Mouse (Mus musculus) cerebellum, adult 9-11 months (tissue): ENCODE data around the gene Ulk3.

Source experiments
- DNase-seq: peaks from one replicate; pipeline ENCODE4 v3.0.0; 2022

The Ulk3 gene

GRCm38 (mm10) chr9:57574397-57574796, 14.9 kb upstream of the Ulk3 start:
- DNase-seq, result no peak

GRCm38 (mm10) chr9:57575577-57575976, 13.7 kb upstream of the Ulk3 start:
- no peak for DNase-seq

DNA sequence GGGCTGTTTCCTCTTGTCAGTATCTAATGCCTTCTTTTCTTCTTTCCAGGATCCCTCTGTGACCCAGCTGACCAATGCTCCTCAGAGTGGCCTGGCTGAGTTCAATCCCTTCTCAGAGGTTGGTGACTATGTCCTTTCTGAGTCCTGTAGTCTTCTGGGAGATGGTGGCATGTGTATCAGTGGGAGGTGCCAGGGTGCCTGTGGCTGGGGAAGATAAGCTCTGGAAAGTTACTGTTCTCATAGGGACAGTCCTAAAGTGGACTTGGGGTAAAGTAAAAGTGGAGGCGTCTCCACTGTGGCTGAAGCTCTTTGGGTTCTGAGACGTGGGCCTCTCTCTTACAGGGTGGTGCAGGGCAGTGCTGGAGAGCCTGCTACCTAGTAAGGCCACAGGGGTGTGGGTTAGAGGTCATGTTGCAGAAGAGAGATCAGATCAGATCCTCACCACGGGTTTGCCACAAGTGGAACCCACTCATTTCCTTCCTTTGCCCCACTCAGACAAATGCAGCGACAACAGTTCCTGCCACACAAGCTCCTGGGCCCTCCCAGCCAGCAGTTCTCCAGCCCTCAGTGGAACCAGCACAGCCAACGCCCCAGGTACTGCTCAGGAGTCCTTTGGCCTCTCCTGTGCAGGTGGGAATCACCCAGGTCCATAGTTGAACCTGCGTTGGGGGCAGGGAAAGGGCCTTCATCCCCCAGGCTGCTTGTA, 12.0 kb upstream of the Ulk3 start:
- DNase-seq, result no peak

- no peak for DNase-seq
Observed at GRCm38 (mm10) chr9:57584991-57585390, 4.3 kb upstream of the Ulk3 start.

- no peak for DNase-seq
Observed at GRCm38 (mm10) chr9:57590726-57591125, 1.5 kb downstream of the Ulk3 start.

DNA sequence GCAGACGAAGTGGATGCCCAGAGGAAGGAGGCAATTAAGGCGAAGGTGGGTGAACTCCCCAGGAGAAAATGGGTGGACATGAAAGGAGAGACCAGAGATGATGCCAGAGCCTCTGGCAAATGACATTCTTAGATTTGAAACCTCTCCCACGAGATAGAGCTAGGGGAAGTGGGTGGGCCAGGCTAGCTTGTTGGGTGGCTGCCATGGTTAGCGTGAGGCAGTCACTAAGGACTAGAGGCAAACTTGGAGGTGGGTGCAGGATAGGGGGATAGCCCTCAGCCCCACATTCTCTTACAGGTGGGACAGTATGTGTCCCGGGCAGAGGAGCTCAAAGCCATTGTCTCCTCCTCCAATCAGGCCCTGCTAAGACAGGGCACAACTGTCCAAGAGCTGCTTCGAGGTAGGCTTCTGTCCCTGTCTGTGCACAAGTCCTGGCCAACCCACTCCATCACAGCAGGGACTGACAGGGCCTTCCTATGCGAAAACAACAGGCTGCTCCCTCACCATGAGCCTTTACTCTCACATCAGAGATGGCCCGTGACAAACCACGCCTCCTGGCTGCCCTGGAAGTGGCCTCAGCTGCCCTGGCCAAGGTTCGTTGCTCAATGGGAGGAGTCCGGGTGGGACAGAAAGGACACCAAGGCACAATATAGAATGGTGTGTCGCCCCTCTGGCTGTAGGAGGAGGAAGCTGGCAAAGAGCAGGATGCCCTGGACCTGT, 4.4 kb downstream of the Ulk3 start:
- no peak for DNase-seq

GRCm38 (mm10) chr9:57594174-57594509, 4.9 kb downstream of the Ulk3 start:
- no peak for DNase-seq

GRCm38 (mm10) chr9:57597265-57597664, 8.0 kb downstream of the Ulk3 start:
- no peak for DNase-seq

- DNase-seq, result no peak
Observed at GRCm38 (mm10) chr9:57597929-57598382, 8.7 kb downstream of the Ulk3 start.

- no peak for DNase-seq
Observed at GRCm38 (mm10) chr9:57598851-57599563, 9.8 kb downstream of the Ulk3 start.

GRCm38 (mm10) chr9:57600620-57601352, 11.5 kb downstream of the Ulk3 start:
- no peak for DNase-seq

GRCm38 (mm10) chr9:57601353-57601706, 12.1 kb downstream of the Ulk3 start:
- no peak for DNase-seq

- no peak for DNase-seq
Observed at GRCm38 (mm10) chr9:57602098-57602497, 12.8 kb downstream of the Ulk3 start.

DNA sequence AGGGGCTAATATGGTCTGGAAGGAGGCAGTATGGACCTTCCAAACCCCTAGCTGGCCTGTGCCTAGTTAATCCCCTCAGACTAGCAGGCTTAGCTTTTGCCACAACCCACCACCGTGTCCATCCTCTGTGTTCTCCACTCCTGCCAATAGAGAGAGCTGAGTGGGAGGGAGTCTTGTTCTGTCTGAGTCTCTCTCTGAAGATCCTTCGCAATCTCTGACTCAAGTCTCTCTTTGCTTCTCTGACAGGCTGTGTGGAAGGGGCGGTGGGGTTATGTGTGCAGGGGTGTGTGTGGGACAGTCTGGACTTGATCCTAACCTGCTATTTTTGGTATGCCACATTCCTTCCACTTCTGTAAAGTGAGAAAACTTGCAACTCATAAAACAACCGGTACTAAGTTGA, 15.6 kb downstream of the Ulk3 start:
- DNase-seq, result no peak

GRCm38 (mm10) chr9:57605503-57605902, 16.3 kb downstream of the Ulk3 start:
- no peak for DNase-seq

DNA sequence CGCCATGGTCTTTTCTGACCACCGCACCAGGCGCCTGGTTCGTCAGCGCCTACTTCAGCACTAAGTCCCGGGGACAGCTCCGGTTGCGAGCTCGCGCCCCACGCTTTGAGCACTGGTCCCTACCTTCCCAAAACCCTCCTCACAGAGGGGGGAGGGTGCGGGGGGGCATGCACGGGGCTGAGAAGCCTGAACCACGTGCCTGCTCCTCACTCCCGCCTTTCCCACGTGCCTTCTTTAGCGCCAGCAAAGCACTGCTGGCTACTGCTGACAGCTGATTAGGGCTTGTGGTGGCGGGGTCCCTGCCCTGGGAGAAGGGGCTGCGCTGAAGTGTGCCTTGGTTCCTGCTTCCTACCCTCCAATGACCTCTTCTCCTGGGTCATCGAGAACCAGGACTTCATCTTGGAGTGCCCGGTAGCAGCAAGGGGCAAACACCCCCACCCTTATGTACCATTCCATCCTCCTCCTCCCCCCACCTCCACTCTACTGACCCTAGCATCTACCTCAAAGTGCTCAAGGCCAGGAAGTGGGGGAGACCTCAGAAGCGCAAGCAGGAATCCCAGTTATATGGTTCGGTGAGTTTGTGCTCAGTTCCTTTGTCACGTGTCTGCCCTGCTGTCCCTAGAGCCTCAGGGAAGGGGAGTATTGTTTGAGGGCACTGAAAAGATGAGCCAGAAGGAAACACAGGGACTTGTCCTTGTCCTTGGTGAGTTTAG, 17.0 kb downstream of the Ulk3 start, which contains the start of gene Cplx3:
TSS of gene Cplx3 (minus strand) at position 143 of the 713 bp plus-strand sequence.
- no peak for DNase-seq

GRCm38 (mm10) chr9:57609803-57610202, 20.6 kb downstream of the Ulk3 start:
- DNase-seq, result no peak

DNA sequence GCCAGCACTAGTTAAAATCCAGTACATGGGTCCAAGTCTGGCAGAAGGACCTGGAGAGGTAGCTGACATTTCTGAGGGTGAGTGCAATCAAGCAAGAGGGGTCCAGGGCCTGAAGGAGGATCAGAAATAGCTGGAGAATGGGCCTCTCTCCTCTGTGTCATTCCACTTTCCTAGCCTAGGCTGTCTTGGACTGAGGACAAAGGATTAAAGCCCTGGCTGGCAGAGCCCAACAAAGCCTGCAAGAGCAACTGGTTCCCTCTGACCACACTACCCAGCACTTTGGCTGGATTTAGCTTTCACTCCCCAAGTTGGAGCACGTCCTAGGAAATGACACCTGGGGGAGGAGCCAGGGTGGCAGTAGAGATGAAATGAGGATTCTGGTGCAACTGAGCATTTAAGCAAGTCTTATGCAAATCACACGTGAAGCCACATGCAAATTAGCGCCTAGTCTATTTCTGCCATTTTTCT, 21.1 kb downstream of the Ulk3 start:
- DNase-seq, result peak; percentile 68

- no peak for DNase-seq
Observed at GRCm38 (mm10) chr9:57612587-57612986, 23.3 kb downstream of the Ulk3 start.

- no peak for DNase-seq
Observed at GRCm38 (mm10) chr9:57613975-57614374, 24.7 kb downstream of the Ulk3 start.

DNA sequence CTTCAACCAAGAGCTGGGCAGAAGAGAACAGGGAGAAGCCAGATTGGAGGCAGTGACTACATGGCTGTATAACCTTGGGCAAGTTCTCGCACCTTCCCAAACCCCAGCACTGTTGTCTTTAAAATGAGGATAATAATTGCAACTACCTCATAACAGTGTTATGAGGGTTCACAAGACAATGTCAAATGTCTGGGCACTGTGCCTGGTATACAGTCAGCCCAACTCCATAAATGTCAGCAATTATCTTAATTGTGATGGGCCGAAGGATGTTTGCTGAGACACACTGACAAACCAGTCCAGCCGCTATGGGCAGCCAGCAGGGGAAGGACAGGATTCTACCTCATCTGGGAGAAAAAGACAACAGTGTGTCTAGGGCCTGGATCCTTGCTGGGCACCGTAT, 25.5 kb downstream of the Ulk3 start:
- DNase-seq, result no peak

GRCm38 (mm10) chr9:57617556-57618169, 28.4 kb downstream of the Ulk3 start:
- DNase-seq, result no peak
